Mouse (Mus musculus) ES-Bruce4 (cell line): Measurements from ENCODE around the gene Gm28230.

Source experiments
- CTCF ChIP-seq: IDR thresholded peaks from one replicate; pipeline ENCODE4 v1.8.1; 2011; ENCODE audit warnings: low read depth, low read length
- EP300 ChIP-seq: IDR thresholded peaks from 2 replicates; pipeline ENCODE4 v1.6.1; 2011; ENCODE audit warnings: low read depth, low read length; ENCODE audit not compliant: insufficient read depth
- POLR2A ChIP-seq: IDR thresholded peaks from one replicate; pipeline ENCODE4 v1.8.1; 2011; ENCODE audit warnings: low read length; ENCODE audit not compliant: insufficient read depth

DNA sequence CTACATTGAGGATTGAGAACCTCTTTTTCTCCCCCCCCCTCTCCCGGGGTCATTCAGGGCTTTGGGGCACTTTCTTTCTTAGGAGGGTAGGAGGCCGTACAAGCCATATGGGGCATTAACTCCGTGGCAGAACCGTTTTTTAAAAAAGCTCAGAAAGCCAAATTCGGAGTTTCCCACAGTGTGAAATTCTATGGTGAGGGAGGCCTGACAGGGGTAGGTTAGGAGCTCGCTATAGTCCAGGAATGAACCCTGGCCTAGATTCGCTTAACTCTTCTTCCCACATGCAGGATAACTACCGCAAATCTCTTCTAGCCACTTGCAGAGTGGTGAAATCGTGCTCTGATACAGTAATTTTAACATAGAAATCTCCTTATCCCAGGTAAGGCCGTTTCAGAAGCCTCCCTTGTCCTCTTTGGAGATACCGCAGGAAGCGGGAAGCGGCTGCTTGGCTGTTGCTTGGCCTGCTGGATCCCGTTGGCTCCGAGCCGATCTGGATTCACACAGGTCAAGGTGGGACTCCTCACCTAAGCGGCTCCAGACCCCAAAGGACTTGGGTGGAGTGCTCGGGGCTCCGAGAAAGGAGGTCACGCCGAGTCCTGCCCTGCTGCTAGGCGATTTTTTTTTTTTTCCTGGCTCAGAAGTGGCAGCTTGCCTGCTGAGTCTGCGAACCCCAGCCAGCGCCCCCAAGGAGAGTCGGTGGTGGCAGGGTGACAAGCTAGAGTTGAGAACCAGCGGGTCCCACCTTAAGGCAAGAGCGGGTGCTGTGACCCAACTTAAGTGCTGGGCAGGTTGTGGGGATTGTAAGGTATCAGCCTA is 8.7 kb downstream of the Gm28230 start:
- TF ChIP-seq CTCF (no peak), POLR2A (no peak), EP300 (no peak)
